Mouse (Mus musculus) c-Kit-positive CD71-negative TER-119-negative erythroid progenitor cells, embryonic 14.5 days (primary cell): ENCODE results near the gene Wnt16.
"Not testable (repeated sequence)": the region's sequence is repeated elsewhere in the genome, so short reads cannot be mapped to it uniquely, and the experiment has no call there.

ENCODE experiments used
- DNase-seq: peaks from one replicate; pipeline ENCODE4 v3.0.0-alpha.2; 2013; ENCODE audit warnings: low read depth

Gene Wnt16

GRCm38 (mm10) chr6:22288004-22288736 lies at the start of gene Wnt16:
Gene Wnt16 (plus strand): TSS chr6:22288227.
- no peak for DNase-seq

- DNase-seq, result no peak
Measured at GRCm38 (mm10) chr6:22243321-22243720, 44.7 kb upstream of the Wnt16 start.

GRCm38 (mm10) chr6:22246696-22247095 lies 41.3 kb upstream of the Wnt16 start:
- DNase-seq, result no peak

- no peak for DNase-seq
Measured at GRCm38 (mm10) chr6:22258784-22259183, 29.2 kb upstream of the Wnt16 start.

GRCm38 (mm10) chr6:22262519-22262918 lies 25.5 kb upstream of the Wnt16 start:
- DNase-seq, result no peak

- DNase-seq, result not testable (repeated sequence)
Measured at GRCm38 (mm10) chr6:22264094-22264493, 23.9 kb upstream of the Wnt16 start.

GRCm38 (mm10) chr6:22266018-22266417 lies 22.0 kb upstream of the Wnt16 start:
- DNase-seq, result no peak

GRCm38 (mm10) chr6:22267807-22268667 lies 20.0 kb upstream of the Wnt16 start:
- DNase-seq, result no peak

GRCm38 (mm10) chr6:22268677-22269076 lies 19.4 kb upstream of the Wnt16 start:
- DNase-seq, result no peak

- no peak for DNase-seq
Measured at GRCm38 (mm10) chr6:22269840-22270521, 18.0 kb upstream of the Wnt16 start.

- DNase-seq, result no peak
Measured at GRCm38 (mm10) chr6:22277941-22278340, 10.1 kb upstream of the Wnt16 start.

- no peak for DNase-seq
Measured at GRCm38 (mm10) chr6:22280217-22280861, 7.7 kb upstream of the Wnt16 start.

GRCm38 (mm10) chr6:22282405-22282804 lies 5.6 kb upstream of the Wnt16 start:
- no peak for DNase-seq

- no peak for DNase-seq
Measured at GRCm38 (mm10) chr6:22288737-22289460, 872 bp downstream of the Wnt16 start.

- DNase-seq, result no peak
Measured at GRCm38 (mm10) chr6:22289461-22290021, 1.5 kb downstream of the Wnt16 start.

- DNase-seq, result no peak
Measured at GRCm38 (mm10) chr6:22290790-22291189, 2.8 kb downstream of the Wnt16 start.

GRCm38 (mm10) chr6:22292056-22292455 lies 4.0 kb downstream of the Wnt16 start:
- DNase-seq, result no peak

- no peak for DNase-seq
Measured at GRCm38 (mm10) chr6:22293922-22294321, 5.9 kb downstream of the Wnt16 start.

GRCm38 (mm10) chr6:22297028-22297427 lies 9.0 kb downstream of the Wnt16 start:
- DNase-seq, result no peak

- no peak for DNase-seq
Measured at GRCm38 (mm10) chr6:22298059-22298458, 10.0 kb downstream of the Wnt16 start.
